Mouse (Mus musculus): Measurements from ENCODE around the gene Bola1. TPM values are rescaled to one million over a fixed set of nuclear protein-coding genes. Genes with fewer than 3 reads are reported as not detected.
"Not testable (repeated sequence)": the region's sequence is repeated elsewhere in the genome, so short reads cannot be mapped to it uniquely, and the experiment has no call there.

Bola1 gene
- polyA plus RNA-seq, 1 experiment from 2014 or later, result 52.6 TPM

- no peaks in the 10 kb centered on the region for H3K9me3 ChIP-seq
- peak overlapping the region; percentile 99 for H3K27ac ChIP-seq
- H3K4me3 ChIP-seq, result peak overlapping the region; percentile 65
- WGBS, result under 1% methylated on average over 12 of the region's 12 CpGs
- ATAC-seq (ENCODE audit: insufficient number of reproducible peaks, insufficient read depth, low FRiP score, low TSS enrichment), result no peak
- no peaks in the 10 kb centered on the region for H3K36me3 ChIP-seq
- H3K9ac ChIP-seq, result peak overlapping the region; percentile 89
- H3K27me3 ChIP-seq, result no peaks in the 10 kb centered on the region
- H3K4me2 ChIP-seq (replicated peaks), result peak overlapping the region; percentile 57
- peaks cover 18% of the 10 kb centered on the region for H3K4me1 ChIP-seq
Measured at GRCm38 (mm10) chr3:96219191-96219641, 293 bp downstream of the Bola1 start.

GRCm38 (mm10) chr3:96209242-96209641, 10.3 kb downstream of the Bola1 start:
- H3K9me3 ChIP-seq, result no peaks in the 10 kb centered on the region
- no peak overlapping the region for H3K27ac ChIP-seq
- no peak overlapping the region for H3K4me3 ChIP-seq
- ATAC-seq (ENCODE audit: insufficient number of reproducible peaks, insufficient read depth, low FRiP score, low TSS enrichment), result no peak
- 20% methylated on average over 15 of the region's 15 CpGs for WGBS
- no peaks in the 10 kb centered on the region for H3K36me3 ChIP-seq
- H3K4me1 ChIP-seq, result no peaks in the 10 kb centered on the region
- H3K27me3 ChIP-seq, result no peaks in the 10 kb centered on the region
- no peak overlapping the region for H3K9ac ChIP-seq
- H3K4me2 ChIP-seq (replicated peaks), result no peak overlapping the region

- Histone ChIP-seq H3K9me3 (no peaks in the 10 kb centered on the region), H3K36me3 (no peaks in the 10 kb centered on the region), H3K27me3 (no peaks in the 10 kb centered on the region), H3K27ac (no peak overlapping the region), H3K9ac (no peak overlapping the region), H3K4me2 (replicated peaks) (no peak overlapping the region), H3K4me3 (no peak overlapping the region), H3K4me1 (no peaks in the 10 kb centered on the region)
- 78% methylated on average over 3 of the region's 3 CpGs for WGBS
- no peak for ATAC-seq (ENCODE audit: insufficient number of reproducible peaks, insufficient read depth, low FRiP score, low TSS enrichment)
Measured at GRCm38 (mm10) chr3:96207819-96208218, 11.7 kb downstream of the Bola1 start.

- 62% methylated on average over 2 of the region's 2 CpGs for WGBS
- H3K4me1 ChIP-seq, result peaks cover 14% of the 10 kb centered on the region; the same call in 1 of the 2 replicates
- ATAC-seq (ENCODE audit: insufficient number of reproducible peaks, insufficient read depth, low FRiP score, low TSS enrichment), result no peak
- no peak overlapping the region for H3K9ac ChIP-seq
- H3K9me3 ChIP-seq, result no peaks in the 10 kb centered on the region
- H3K4me2 ChIP-seq (replicated peaks), result no peak overlapping the region
- no peaks in the 10 kb centered on the region for H3K27me3 ChIP-seq
- no peak overlapping the region for H3K4me3 ChIP-seq
- no peaks in the 10 kb centered on the region for H3K36me3 ChIP-seq
- H3K27ac ChIP-seq, result no peak overlapping the region
Measured at GRCm38 (mm10) chr3:96199731-96200130, 19.8 kb downstream of the Bola1 start.

- WGBS, result 28% methylated on average over 8 of the region's 8 CpGs
- H3K36me3 ChIP-seq; H3K9ac ChIP-seq; H3K4me3 ChIP-seq; ATAC-seq (ENCODE audit: insufficient number of reproducible peaks, insufficient read depth, low FRiP score, low TSS enrichment); H3K27me3 ChIP-seq; H3K9me3 ChIP-seq; H3K27ac ChIP-seq: not testable (repeated sequence)
- H3K4me2 ChIP-seq (replicated peaks), result peak overlapping the region; percentile 89
- H3K4me1 ChIP-seq, result peaks cover 14% of the 10 kb centered on the region; the same call in 1 of the 2 replicates
Measured at GRCm38 (mm10) chr3:96198601-96199251, 20.8 kb downstream of the Bola1 start.

GRCm38 (mm10) chr3:96198181-96198580, 21.3 kb downstream of the Bola1 start:
- Histone ChIP-seq H3K27ac (0 out of 2 replicates have a peak overlapping the region, but pooled peaks have one; percentile 46), H3K4me2 (replicated peaks) (peak overlapping the region; percentile 89), H3K36me3 (no peaks in the 10 kb centered on the region), H3K27me3 (no peaks in the 10 kb centered on the region), H3K9me3 (no peaks in the 10 kb centered on the region), H3K9ac (0 out of 2 replicates have a peak overlapping the region, but pooled peaks have one; percentile 7), H3K4me3 (peak overlapping the region; percentile 63), H3K4me1 (peaks cover 14% of the 10 kb centered on the region; the same call in 1 of the 2 replicates)
- 6% methylated on average over 6 of the region's 6 CpGs for WGBS
- 0 out of 2 replicates have a peak, but pooled peaks have one; percentile 35 for ATAC-seq (ENCODE audit: insufficient number of reproducible peaks, insufficient read depth, low FRiP score, low TSS enrichment)

GRCm38 (mm10) chr3:96197129-96197749, 22.3 kb downstream of the Bola1 start:
- no peaks in the 10 kb centered on the region for H3K27me3 ChIP-seq
- under 1% methylated on average over 50 of the region's 50 CpGs for WGBS
- no peaks in the 10 kb centered on the region for H3K36me3 ChIP-seq
- peak overlapping the region; percentile 63 for H3K4me3 ChIP-seq
- ATAC-seq (ENCODE audit: insufficient number of reproducible peaks, insufficient read depth, low FRiP score, low TSS enrichment), result peak; percentile 90
- no peaks in the 10 kb centered on the region for H3K9me3 ChIP-seq
- peak overlapping the region; percentile 98 for H3K27ac ChIP-seq
- H3K9ac ChIP-seq, result peak overlapping the region; percentile 86
- peaks cover 14% of the 10 kb centered on the region; the same call in 1 of the 2 replicates for H3K4me1 ChIP-seq
- peak overlapping the region; percentile 89 for H3K4me2 ChIP-seq (replicated peaks)

- H3K9ac ChIP-seq, result peak overlapping the region; percentile 86
Measured at GRCm38 (mm10) chr3:96196437-96197128, 22.9 kb downstream of the Bola1 start.

GRCm38 (mm10) chr3:96195616-96196313, 23.7 kb downstream of the Bola1 start:
- Histone ChIP-seq H3K9me3 (no peaks in the 10 kb centered on the region), H3K36me3 (no peaks in the 10 kb centered on the region), H3K4me1 (peaks cover 14% of the 10 kb centered on the region; the same call in 1 of the 2 replicates), H3K4me2 (replicated peaks) (no peak overlapping the region), H3K27ac (no peak overlapping the region), H3K4me3 (no peak overlapping the region), H3K27me3 (no peaks in the 10 kb centered on the region), H3K9ac (no peak overlapping the region)
- 91% methylated on average over 11 of the region's 11 CpGs for WGBS
- ATAC-seq (ENCODE audit: insufficient number of reproducible peaks, insufficient read depth, low FRiP score, low TSS enrichment), result no peak

More at GRCm38 (mm10) chr3:96196437-96197128, 22.9 kb downstream of the Bola1 start:
- Histone ChIP-seq H3K9me3 (no peaks in the 10 kb centered on the region), H3K27ac (peak overlapping the region; percentile 98), H3K4me1 (peaks cover 14% of the 10 kb centered on the region; the same call in 1 of the 2 replicates), H3K4me3 (peak overlapping the region; percentile 63), H3K36me3 (no peaks in the 10 kb centered on the region), H3K4me2 (replicated peaks) (peak overlapping the region; percentile 89), H3K27me3 (no peaks in the 10 kb centered on the region)
- 20% methylated on average over 27 of the region's 27 CpGs for WGBS
- 0 out of 2 replicates have a peak, but pooled peaks have one; percentile 3 for ATAC-seq (ENCODE audit: insufficient number of reproducible peaks, insufficient read depth, low FRiP score, low TSS enrichment)

GRCm38 (mm10) chr3:96194966-96195365, 24.5 kb downstream of the Bola1 start:
- no peak for ATAC-seq (ENCODE audit: insufficient number of reproducible peaks, insufficient read depth, low FRiP score, low TSS enrichment)
- H3K9ac ChIP-seq, result no peak overlapping the region
- H3K4me3 ChIP-seq, result no peak overlapping the region
- whole genome bisulfite sequencing, result 76% methylated on average over 10 of the region's 10 CpGs
- no peaks in the 10 kb centered on the region for H3K9me3 ChIP-seq
- H3K36me3 ChIP-seq, result no peaks in the 10 kb centered on the region
- H3K27ac ChIP-seq, result no peak overlapping the region
- no peaks in the 10 kb centered on the region for H3K27me3 ChIP-seq
- H3K4me1 ChIP-seq, result peaks cover 14% of the 10 kb centered on the region; the same call in 1 of the 2 replicates
- no peak overlapping the region for H3K4me2 ChIP-seq (replicated peaks)

GRCm38 (mm10) chr3:96192977-96193376, 26.5 kb downstream of the Bola1 start:
- Histone ChIP-seq H3K4me3 (no peak overlapping the region), H3K27ac (no peak overlapping the region), H3K9ac (no peak overlapping the region), H3K4me2 (replicated peaks) (no peak overlapping the region), H3K9me3 (no peaks in the 10 kb centered on the region), H3K4me1 (peaks cover 11% of the 10 kb centered on the region; the same call in 1 of the 2 replicates), H3K36me3 (no peaks in the 10 kb centered on the region), H3K27me3 (no peaks in the 10 kb centered on the region)
- 51% methylated on average over 12 of the region's 12 CpGs for WGBS
- no peak for ATAC-seq (ENCODE audit: insufficient number of reproducible peaks, insufficient read depth, low FRiP score, low TSS enrichment)

Measured in embryonic facial prominence, embryonic 12.5 days (tissue).